ENCODE assay signal across 8 mouse cellular contexts in genomic region chr19:24279706-24280600, GRCm38 (mm10). TPM values are rescaled to one million over a fixed set of nuclear protein-coding genes. Genes with fewer than 3 reads are reported as not detected.
DNase-seq lines count a peak whose midpoint lies in the region; ATAC-seq lines count a peak whose summit lies in the region.

No protein-coding gene starts in this region.

- DNase-seq in Muller cell, postnatal 12 days (ENCODE audit: inconsistent ontology term) = peak; percentile 91
- peak; percentile 85 for DNase-seq in cerebellum, adult 9-10 months
- peak; percentile 94 for DNase-seq in hindbrain, embryonic 11.5 days (ENCODE audit: low spot score)
- peak; percentile 68 to 82 for DNase-seq in layer of hippocampus, postnatal 14 days (ENCODE audit: low spot score in 2 of 2)
- DNase-seq in lung, postnatal 14 days = peak; percentile 76
- peak; percentile 85 for DNase-seq in ovary, postnatal 36 days (ENCODE audit: low spot score)
- DNase-seq in thymus, postnatal 25 days = peak; percentile 84

- no peaks in the 10 kb centered on the region for H3K27me3 ChIP-seq in hindbrain, embryonic 11.5 days (ENCODE audit: control insufficient read depth, insufficient read depth, low read length)

- H3K4me3 ChIP-seq in hindbrain, embryonic 11.5 days (ENCODE audit: low read depth, low read length) = peak overlapping the region; percentile 63

- no peaks in the 10 kb centered on the region for H3K36me3 ChIP-seq in hindbrain, embryonic 11.5 days (ENCODE audit: control insufficient read depth, insufficient read depth, low read length)

- H3K27ac ChIP-seq in hindbrain, embryonic 11.5 days (ENCODE audit: low read depth, low read length) = peak overlapping the region; percentile 81

- H3K4me2 ChIP-seq in hindbrain, embryonic 11.5 days (replicated peaks; ENCODE audit: low read depth, low read length) = peak overlapping the region; percentile 56

- peak overlapping the region; percentile 83 for H3K9ac ChIP-seq in hindbrain, embryonic 11.5 days (ENCODE audit: low read depth, low read length)

- 0 out of 2 replicates have a peak, but pooled peaks cover 2% of the 10 kb centered on the region for H3K4me1 ChIP-seq in hindbrain, embryonic 11.5 days (replicated peaks; ENCODE audit: control insufficient read depth, insufficient read depth, low read length)

- under 1% methylated on average over 74 of the region's 78 CpGs for WGBS in hindbrain, embryonic 11.5 days

- H3K9me3 ChIP-seq in hindbrain, embryonic 11.5 days (ENCODE audit: control insufficient read depth, low read length) = no peaks in the 10 kb centered on the region

- peak; percentile 86 for ATAC-seq in frontal cortex, adult (ENCODE audit: low TSS enrichment)
- peak; percentile 80 for ATAC-seq in hindbrain, embryonic 11.5 days (ENCODE audit: low FRiP score)

RNA-seq across cellular contexts. Expression of gene Fxn, which starts 0.5 kb away (rescaled TPM):
- polyA plus RNA-seq in hindbrain, embryonic 11.5 days (2014; fragmentation: Nextera tagmentation; extraction: Ambion mirVana) = 49.0 and 49.3 TPM in 2 replicates
- total RNA-seq in layer of hippocampus, postnatal 14 days (2021) = 1 to 10 TPM; 8.3 to 8.8 TPM

RNA-seq across cellular contexts. Expression of gene Tjp2, which starts 55.1 kb away (rescaled TPM):
- polyA plus RNA-seq in hindbrain, embryonic 11.5 days (2014; fragmentation: Nextera tagmentation; extraction: Ambion mirVana) = 18.1 and 19.1 TPM in 2 replicates
- total RNA-seq in layer of hippocampus, postnatal 14 days (2021) = 10 to 100 TPM; 20.9 to 21.9 TPM

Comparison
In these comparisons a context has a peak if more than half of its experiments do, and no peak if none do; other contexts are left out.
1. Peak in every context shown above with its lines: DNase-seq, ATAC-seq, H3K4me3 ChIP-seq and H3K27ac ChIP-seq.